In genomic region chr12:13445486-13446065, GRCm38 (mm10) we compare ENCODE assay signal across 27 mouse cellular contexts.
DNase-seq lines count a peak whose midpoint lies in the region; ATAC-seq and TF ChIP-seq lines count a peak whose summit lies in the region.
"Had no signal": no experiment of that assay in that cellular context is flagged by ENCODE, and none has a peak within 500 bp of the region (broad histone marks: within the 10 kb centered on the region; RNA-seq: fewer than 3 reads in every experiment).

No protein-coding gene starts in this region.

- H3K36me3 ChIP-seq in lung, embryonic 14.5 days (ENCODE audit: insufficient read depth) = no peaks in the 10 kb centered on the region
- H3K36me3 ChIP-seq in hindbrain, embryonic 16.5 days (ENCODE audit: control insufficient read depth, insufficient read depth, low read length) = no peaks in the 10 kb centered on the region
- H3K36me3 ChIP-seq: embryonic facial prominence, embryonic 13.5 days; heart, embryonic 15.5 days; liver, embryonic 15.5 days; stomach, embryonic 15.5 days had no signal

- H3K27ac ChIP-seq in lung, embryonic 14.5 days (ENCODE audit: low read depth) = no peak overlapping the region
- no peak overlapping the region for H3K27ac ChIP-seq in hindbrain, embryonic 16.5 days (ENCODE audit: low read depth, low read length)
- H3K27ac ChIP-seq: embryonic facial prominence, embryonic 13.5 days; forebrain, embryonic 10.5 days; heart, embryonic 15.5 days; hindbrain, embryonic 13.5 days; left cerebral cortex, adult 2 months; limb, embryonic 12.5 days; liver, embryonic 15.5 days; neural tube, embryonic 15.5 days; stomach, embryonic 15.5 days had no signal

- WGBS in lung, adult 2 months = 30% methylated on average over 2 of the region's 2 CpGs
- WGBS in lung, embryonic 14.5 days = 40% methylated on average over 2 of the region's 2 CpGs
- WGBS in hindbrain, embryonic 16.5 days = 96% methylated on average over 2 of the region's 2 CpGs

- peak; percentile 76; the same call in 1 of the 2 replicates for ATAC-seq in lung, embryonic 14.5 days (ENCODE audit: insufficient read depth)
- no peak for ATAC-seq in hindbrain, embryonic 16.5 days
- ATAC-seq: forebrain, postnatal 0 days had no signal

- TF ChIP-seq CTCF in lung, adult 2 months (IDR thresholded peaks at IDR 0.05; ENCODE audit: insufficient read depth, low read length) = no peak
- no peak for TF ChIP-seq CTCF in lung, embryonic 14.5 days (IDR thresholded peaks at IDR 0.05; ENCODE audit: low read depth)

- no peak for TF ChIP-seq POLR2A in lung, adult 2 months (IDR thresholded peaks at IDR 0.05; ENCODE audit: borderline replicate concordance, extremely low read depth, low read depth, low read length)

- H3K9me3 ChIP-seq in lung, embryonic 14.5 days (ENCODE audit: low read depth, low read length) = no peaks in the 10 kb centered on the region
- no peaks in the 10 kb centered on the region for H3K9me3 ChIP-seq in hindbrain, embryonic 16.5 days (ENCODE audit: control insufficient read depth, low read length)
- H3K9me3 ChIP-seq: embryonic facial prominence, embryonic 13.5 days; forebrain, embryonic 10.5 days; heart, embryonic 15.5 days; hindbrain, embryonic 13.5 days; limb, embryonic 12.5 days; liver, embryonic 15.5 days; neural tube, embryonic 15.5 days; stomach, embryonic 15.5 days had no signal

- no peak overlapping the region for H3K4me3 ChIP-seq in lung, adult 2 months (replicated peaks; ENCODE audit: extremely low read depth, low read depth, low read length)
- H3K4me3 ChIP-seq in lung, embryonic 14.5 days (ENCODE audit: low read depth, low read length) = no peak overlapping the region
- H3K4me3 ChIP-seq in hindbrain, embryonic 16.5 days (ENCODE audit: low read length) = no peak overlapping the region
- H3K4me3 ChIP-seq: embryonic facial prominence, embryonic 13.5 days; forebrain, embryonic 10.5 days; heart, embryonic 15.5 days; hindbrain, embryonic 13.5 days; left cerebral cortex, adult 2 months; limb, embryonic 12.5 days; liver, embryonic 15.5 days; neural tube, embryonic 15.5 days; stomach, embryonic 15.5 days had no signal

- no peaks in the 10 kb centered on the region for H3K27me3 ChIP-seq in lung, embryonic 14.5 days (ENCODE audit: insufficient read depth, low read length)
- H3K27me3 ChIP-seq in hindbrain, embryonic 16.5 days (replicated peaks; ENCODE audit: control insufficient read depth, insufficient read depth, low read length) = no peaks in the 10 kb centered on the region
- H3K27me3 ChIP-seq: embryonic facial prominence, embryonic 13.5 days; heart, embryonic 15.5 days; hindbrain, embryonic 13.5 days; limb, embryonic 12.5 days; liver, embryonic 15.5 days; neural tube, embryonic 15.5 days; stomach, embryonic 15.5 days had no signal

- no peak overlapping the region for H3K9ac ChIP-seq in lung, embryonic 14.5 days
- no peak overlapping the region for H3K9ac ChIP-seq in hindbrain, embryonic 16.5 days (ENCODE audit: low read depth, low read length)
- H3K9ac ChIP-seq: embryonic facial prominence, embryonic 13.5 days; forebrain, postnatal 0 days; heart, embryonic 15.5 days; hindbrain, embryonic 13.5 days; limb, embryonic 12.5 days; liver, embryonic 15.5 days; neural tube, embryonic 15.5 days; stomach, embryonic 15.5 days had no signal

- H3K4me1 ChIP-seq in lung, adult 2 months (ENCODE audit: control insufficient read depth, insufficient read depth, low read length) = no peaks in the 10 kb centered on the region
- no peaks in the 10 kb centered on the region for H3K4me1 ChIP-seq in lung, embryonic 14.5 days (ENCODE audit: insufficient read depth)
- no peaks in the 10 kb centered on the region for H3K4me1 ChIP-seq in hindbrain, embryonic 16.5 days (ENCODE audit: control insufficient read depth, insufficient read depth, low read depth, low read length)
- H3K4me1 ChIP-seq: forebrain, embryonic 10.5 days; heart, embryonic 15.5 days; hindbrain, embryonic 13.5 days; limb, embryonic 12.5 days; liver, embryonic 15.5 days; neural tube, embryonic 15.5 days; stomach, embryonic 15.5 days had no signal

- peak; percentile 6 to 21 for DNase-seq in lung, adult 18-20 months
- DNase-seq in lung, adult 2 months = no peak
- DNase-seq in lung, embryonic 14.5 days = peak; percentile 56
- DNase-seq in lung, postnatal 14 days = peak; percentile 2
- no peak for DNase-seq in layer of hippocampus, postnatal 36 days
- DNase-seq: adrenal gland, postnatal 10 days; B cell, adult 2 months; cerebellum, adult 11-12 months; cerebellum, postnatal 10 days; forebrain, postnatal 0 days; heart, postnatal 36 days; kidney, adult 2 months; kidney, postnatal 10 days; layer of hippocampus, adult 9-11 months; midbrain, embryonic 14.5 days; retina, postnatal 1 day; right cerebral cortex, postnatal 14 days had no signal

- no peak overlapping the region for H3K4me2 ChIP-seq in lung, embryonic 14.5 days
- H3K4me2 ChIP-seq in hindbrain, embryonic 16.5 days (ENCODE audit: low read length) = no peak overlapping the region
- H3K4me2 ChIP-seq: embryonic facial prominence, embryonic 13.5 days; heart, embryonic 15.5 days; hindbrain, embryonic 13.5 days; limb, embryonic 12.5 days; liver, embryonic 15.5 days; neural tube, embryonic 15.5 days; stomach, embryonic 15.5 days had no signal

Comparison
In these comparisons a context has a peak if more than half of its experiments do, and no peak if none do; other contexts are left out.
1. DNase-seq: peak in lung, adult 18-20 months (2 of 2), lung, embryonic 14.5 days (single experiment) and lung, postnatal 14 days (single experiment); none in lung, adult 2 months (single experiment) and layer of hippocampus, postnatal 36 days (0 of 2).